15 mouse cellular contexts compared by ENCODE assay signal in genomic region chr3:84403389-84403788, GRCm38 (mm10).
DNase-seq lines count a peak whose midpoint lies in the region; ATAC-seq and TF ChIP-seq lines count a peak whose summit lies in the region.
"Had no signal": no experiment of that assay in that cellular context is flagged by ENCODE, and none has a peak within 500 bp of the region (broad histone marks: within the 10 kb centered on the region; RNA-seq: fewer than 3 reads in every experiment).

No protein-coding gene starts in this region.

- H3K27ac ChIP-seq in lung, embryonic 14.5 days (ENCODE audit: low read depth): no peak overlapping the region
- H3K27ac ChIP-seq in thymus, adult 2 months (ENCODE audit: control insufficient read depth, insufficient read depth, low read length): no peak overlapping the region
- H3K27ac ChIP-seq: hindbrain, embryonic 13.5 days; left cerebral cortex, adult 2 months; limb, embryonic 12.5 days had no signal

- no peak for TF ChIP-seq CTCF in lung, embryonic 14.5 days (IDR thresholded peaks at IDR 0.05; ENCODE audit: low read depth)
- TF ChIP-seq CTCF in thymus, adult 2 months (IDR thresholded peaks at IDR 0.05; ENCODE audit: borderline replicate concordance, control insufficient read depth, extremely low read depth, insufficient read depth, low read length, poor library complexity): no peak

- H3K4me1 ChIP-seq in lung, embryonic 14.5 days (ENCODE audit: insufficient read depth): no peaks in the 10 kb centered on the region
- H3K4me1 ChIP-seq in thymus, adult 2 months (replicated peaks; ENCODE audit: control insufficient read depth, insufficient read depth, low read length): no peaks in the 10 kb centered on the region

- 39% methylated on average over 5 of the region's 5 CpGs for WGBS in lung, embryonic 14.5 days
- WGBS in thymus, adult 2 months: 84% methylated on average over 5 of the region's 5 CpGs

- no peak overlapping the region for H3K4me2 ChIP-seq in lung, embryonic 14.5 days
- H3K4me2 ChIP-seq: hindbrain, embryonic 13.5 days; limb, embryonic 12.5 days had no signal

- no peak for TF ChIP-seq POLR2A in thymus, adult 2 months (IDR thresholded peaks at IDR 0.05; ENCODE audit: control insufficient read depth, extremely low read depth, insufficient read depth, low read length, poor library complexity)

- H3K36me3 ChIP-seq in lung, embryonic 14.5 days (ENCODE audit: insufficient read depth): no peaks in the 10 kb centered on the region
- no peaks in the 10 kb centered on the region for H3K36me3 ChIP-seq in thymus, adult 2 months (ENCODE audit: control insufficient read depth, insufficient read depth, low read length)
- H3K36me3 ChIP-seq: hindbrain, embryonic 13.5 days; limb, embryonic 12.5 days had no signal

- H3K4me3 ChIP-seq in lung, embryonic 14.5 days (ENCODE audit: low read depth, low read length): no peak overlapping the region
- no peak overlapping the region for H3K4me3 ChIP-seq in thymus, adult 2 months (ENCODE audit: control insufficient read depth, insufficient read depth, low read length)
- H3K4me3 ChIP-seq: hindbrain, embryonic 13.5 days; left cerebral cortex, adult 2 months; limb, embryonic 12.5 days had no signal

- no peaks in the 10 kb centered on the region for H3K27me3 ChIP-seq in lung, embryonic 14.5 days (ENCODE audit: insufficient read depth, low read length)
- no peaks in the 10 kb centered on the region for H3K27me3 ChIP-seq in thymus, adult 2 months (ENCODE audit: control insufficient read depth, insufficient read depth, low read length)
- H3K27me3 ChIP-seq: hindbrain, embryonic 13.5 days had no signal

- DNase-seq in gastrocnemius, adult 18-20 months (ENCODE audit: low spot score): peak; percentile 13
- no peak for DNase-seq in gastrocnemius, postnatal 36 days
- DNase-seq in lung, embryonic 14.5 days: peak; percentile 63
- no peak for DNase-seq in lung, postnatal 25 days (ENCODE audit: low spot score)
- peak; percentile 61 for DNase-seq in brain, adult 2 months (ENCODE audit: low read depth, low spot score)
- peak; percentile 51 for DNase-seq in heart, postnatal 4 days
- no peak for DNase-seq in thymus, adult 2 months
- no peak for DNase-seq in retina, embryonic 14.5 days (ENCODE audit: low spot score)
- DNase-seq: cerebellum, adult 9-10 months; gastrocnemius, postnatal 14 days; kidney, adult 18-20 months; lung, adult 18-20 months had no signal

- ATAC-seq in lung, embryonic 14.5 days (ENCODE audit: insufficient read depth): no peak

- no peaks in the 10 kb centered on the region for H3K9me3 ChIP-seq in lung, embryonic 14.5 days (ENCODE audit: low read depth, low read length)
- H3K9me3 ChIP-seq: hindbrain, embryonic 13.5 days; limb, embryonic 12.5 days had no signal

- H3K9ac ChIP-seq in lung, embryonic 14.5 days: no peak overlapping the region
- H3K9ac ChIP-seq: hindbrain, embryonic 13.5 days; limb, embryonic 12.5 days had no signal

- intact Hi-C loops in gastrocnemius, postnatal 36 days (cut with DNase I): no loop called here

Comparison
In these comparisons a context has a peak if more than half of its experiments do, and no peak if none do; other contexts are left out.
1. DNase-seq: peak in gastrocnemius, adult 18-20 months (single experiment), lung, embryonic 14.5 days (single experiment), brain, adult 2 months (single experiment) and heart, postnatal 4 days (single experiment); none in gastrocnemius, postnatal 36 days (0 of 2), lung, postnatal 25 days (single experiment), thymus, adult 2 months (single experiment) and retina, embryonic 14.5 days (single experiment).